Mouse (Mus musculus): ENCODE data around the gene Cyfip1.

DNA sequence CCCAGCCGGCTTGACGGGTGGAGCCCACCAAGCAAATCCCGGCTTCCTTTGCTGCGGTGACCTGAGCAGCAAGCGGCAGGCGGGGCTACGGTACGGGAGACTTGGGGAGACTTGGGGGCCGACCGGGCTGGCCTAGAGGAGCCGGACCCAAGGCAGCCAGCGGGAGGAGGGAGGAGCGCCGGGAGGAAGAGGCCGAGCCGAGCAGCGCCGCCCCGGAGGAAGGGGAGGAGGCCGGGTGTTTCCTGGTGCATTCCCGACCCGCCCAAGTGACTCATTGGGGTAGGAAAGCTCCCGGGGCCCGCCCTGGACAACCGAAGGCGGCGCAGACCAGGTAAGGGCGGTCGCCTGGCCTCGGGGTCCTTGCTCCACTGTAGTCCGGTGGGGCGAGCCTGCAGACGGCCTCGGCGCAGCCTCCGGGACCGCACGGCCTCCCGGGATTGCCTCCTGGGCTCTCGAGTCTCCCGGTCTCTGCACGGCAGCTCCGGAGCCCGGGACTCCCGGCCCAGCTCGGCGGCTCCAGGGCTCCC is 495 bp downstream of the Cyfip1 start:
- TF ChIP-seq EP300 (IDR thresholded peaks at IDR 0.05; ENCODE audit: low read depth) (no peak), CTCF (IDR thresholded peaks at IDR 0.05; ENCODE audit: low read depth) (no peak)

Data from liver, embryonic 14.5 days (tissue).